Mouse (Mus musculus) bone marrow macrophage, adult 2 months (primary cell): ENCODE measurements around the gene Uqcc3.

ENCODE experiments used
- CTCF ChIP-seq: IDR thresholded peaks from 2 replicates; pipeline ENCODE4 v1.5.1; 2012; ENCODE audit warnings: low read depth, mild to moderate bottlenecking, low read length, moderate library complexity
- POLR2A ChIP-seq: IDR thresholded peaks from 2 replicates; pipeline ENCODE4 v1.6.1; 2012; ENCODE audit warnings: mild to moderate bottlenecking, low read depth, low read length, borderline replicate concordance

DNA sequence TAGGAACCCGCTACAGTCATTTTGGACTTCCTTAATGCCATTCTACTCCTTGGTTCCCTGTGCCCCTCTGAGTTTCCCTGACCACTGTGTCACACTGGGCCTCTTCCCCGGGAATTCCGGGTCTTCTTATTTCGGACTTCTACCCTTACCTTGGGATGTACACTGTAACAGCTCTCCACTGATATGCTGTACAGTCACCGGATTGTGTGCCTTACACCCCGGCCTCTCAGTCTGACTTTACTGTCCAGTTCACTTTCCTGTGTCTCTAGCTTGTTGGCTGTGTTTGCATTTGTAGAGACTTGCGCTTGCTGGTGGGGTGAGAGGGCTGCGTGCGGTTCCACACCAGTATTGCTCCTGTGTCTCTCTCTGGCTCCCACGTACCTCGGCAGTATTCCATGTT is 49.4 kb upstream of the Uqcc3 start:
- no peak for TF ChIP-seq POLR2A
- TF ChIP-seq CTCF = no peak
